Mouse (Mus musculus) gastrocnemius, postnatal 4 days (tissue): ENCODE measurements around the gene Otud1. TPM values are rescaled to one million over a fixed set of nuclear protein-coding genes. Genes with fewer than 3 reads are reported as not detected.

ENCODE experiments used
- DNase-seq, 2 experiments: peaks; one replicate each; pipeline ENCODE4 v3.0.0; 2021 to 2022; ENCODE audit warnings: low spot score in 2 of 2, mixed read lengths in 2 of 2
- long read RNA-seq, 2 experiments: library from polyadenylated mRNA; stranded (forward); transcript quantifications; one replicate each; pipeline ENCODE4 v2.0.0; 2021
- total RNA-seq, 2 experiments: library from RNA; stranded (reverse); gene quantifications; 2 replicates each; pipeline ENCODE4 v1.2.3; 2021

Gene Otud1
- 10 to 100 TPM; 22.1 to 34.4 TPM for total RNA-seq
- long read RNA-seq, experiment 1, transcript Otud1-201 (1 exons, 2,832 nt), result major isoform, 90 of 90 reads
- long read RNA-seq, experiment 1, partial matches to known transcripts, result 0 of 90 reads
- long read RNA-seq, experiment 1, other reads (novel, unspliced or antisense), result 0 of 90 reads
- long read RNA-seq, experiment 2, transcript Otud1-201 (1 exons, 2,832 nt), result major isoform, 33 of 33 reads
- long read RNA-seq, experiment 2, partial matches to known transcripts, result 0 of 33 reads
- long read RNA-seq, experiment 2, other reads (novel, unspliced or antisense), result 0 of 33 reads

GRCm38 (mm10) chr2:19657158-19657874 lies at the start of gene Otud1:
Gene Otud1 (plus strand): TSS chr2:19657752.
- peak; percentile 91 to 95 for DNase-seq

GRCm38 (mm10) chr2:19607852-19608251 lies 49.7 kb upstream of the Otud1 start:
- DNase-seq, result no peak

GRCm38 (mm10) chr2:19608410-19609073 lies 49.0 kb upstream of the Otud1 start:
- DNase-seq, result no peak

GRCm38 (mm10) chr2:19622041-19622440 lies 35.5 kb upstream of the Otud1 start:
- no peak for DNase-seq

GRCm38 (mm10) chr2:19627044-19627443 lies 30.5 kb upstream of the Otud1 start:
- no peak for DNase-seq

- DNase-seq, result no peak
Measured at GRCm38 (mm10) chr2:19627920-19628608, 29.5 kb upstream of the Otud1 start.

- no peak for DNase-seq
Measured at GRCm38 (mm10) chr2:19630544-19630943, 27.0 kb upstream of the Otud1 start.

- DNase-seq, result no peak
Measured at GRCm38 (mm10) chr2:19633406-19633920, 24.1 kb upstream of the Otud1 start.

- no peak for DNase-seq
Measured at GRCm38 (mm10) chr2:19645182-19645581, 12.4 kb upstream of the Otud1 start.

- DNase-seq, result no peak
Measured at GRCm38 (mm10) chr2:19646144-19646543, 11.4 kb upstream of the Otud1 start.

- DNase-seq, result peak in 1 of 2 experiments; percentile 39
Measured at GRCm38 (mm10) chr2:19646910-19647309, 10.6 kb upstream of the Otud1 start.

GRCm38 (mm10) chr2:19656436-19656835 lies 1.1 kb upstream of the Otud1 start:
- no peak for DNase-seq

- peak; percentile 50 to 67 for DNase-seq
Measured at GRCm38 (mm10) chr2:19657881-19658589, 483 bp downstream of the Otud1 start.

- DNase-seq, result peak in 1 of 2 experiments; percentile 28
Measured at GRCm38 (mm10) chr2:19658661-19659384, 1.3 kb downstream of the Otud1 start.

- no peak for DNase-seq
Measured at GRCm38 (mm10) chr2:19660875-19661274, 3.3 kb downstream of the Otud1 start.

- DNase-seq, result no peak
Measured at GRCm38 (mm10) chr2:19663146-19663848, 5.7 kb downstream of the Otud1 start.

- no peak for DNase-seq
Measured at GRCm38 (mm10) chr2:19664147-19664546, 6.6 kb downstream of the Otud1 start.

GRCm38 (mm10) chr2:19664555-19665475 lies 7.3 kb downstream of the Otud1 start:
- DNase-seq, result no peak
